Mouse (Mus musculus): ENCODE data around the gene Il2.

GRCm38 (mm10) chr3:37125655-37126054 is at the start of gene Il2:
- TF ChIP-seq CTCF (conservative IDR thresholded peaks at IDR 0.05; ENCODE audit: low read length) = no peak
- TF ChIP-seq NANOG (IDR thresholded peaks at IDR 0.05; ENCODE audit: borderline replicate concordance, low read length) = no peak
- TF ChIP-seq POU5F1 (IDR thresholded peaks at IDR 0.05; ENCODE audit: borderline replicate concordance, low read length) = no peak
